Mouse (Mus musculus): ENCODE measurements around the gene Npnt. TPM values are rescaled to one million over a fixed set of nuclear protein-coding genes. Genes with fewer than 3 reads are reported as not detected.

The Npnt gene
- polyA plus RNA-seq, 1 experiment = 17.6 TPM

DNA sequence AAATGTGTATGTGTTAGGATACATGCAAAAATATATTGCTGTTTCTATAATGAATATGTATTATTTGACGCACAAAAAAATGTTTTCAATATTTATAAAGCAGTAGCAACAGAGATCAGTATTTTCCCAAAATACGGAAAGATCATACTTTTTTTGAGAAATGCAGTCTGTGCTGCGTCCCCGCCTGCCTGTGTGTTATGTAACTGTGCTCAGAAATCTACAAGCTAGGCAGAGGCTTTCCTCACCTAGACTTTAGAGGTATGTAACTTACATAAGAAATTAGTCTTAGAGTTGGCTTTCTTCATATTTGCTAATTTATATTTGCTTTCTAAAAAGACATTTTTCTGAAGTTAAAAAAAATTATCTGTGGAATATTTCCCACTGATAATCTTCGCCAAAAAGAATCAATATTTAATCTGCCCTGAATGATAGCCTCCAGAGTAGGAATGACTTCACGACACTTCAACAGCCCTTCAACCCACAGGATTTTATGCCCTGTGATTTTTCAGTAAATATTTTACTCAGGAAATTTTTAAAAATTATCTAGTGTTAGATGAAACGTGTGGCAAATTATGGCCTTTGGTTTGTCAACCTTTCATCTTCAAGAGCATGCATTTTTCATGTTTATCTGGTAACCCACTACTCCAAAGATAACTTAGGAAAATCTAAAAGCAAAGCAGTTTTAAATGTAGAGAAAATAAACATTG lies 44.7 kb downstream of the Npnt start:
- Histone ChIP-seq H3K27me3 (ENCODE audit: control insufficient read depth, insufficient read depth, low read length, poor library complexity, severe bottlenecking) (no peaks in the 10 kb centered on the region), H3K27ac (ENCODE audit: insufficient read depth, low read length) (no peak overlapping the region), H3K4me1 (ENCODE audit: control insufficient read depth, insufficient read depth, low read length) (no peaks in the 10 kb centered on the region), H3K9ac (ENCODE audit: low read depth, poor library complexity, severe bottlenecking) (no peak overlapping the region), H3K9me3 (replicated peaks; ENCODE audit: control insufficient read depth, insufficient read depth, low read length, poor library complexity, severe bottlenecking) (no peaks in the 10 kb centered on the region), H3K4me3 (ENCODE audit: low read depth, low read length) (no peak overlapping the region), H3K36me3 (ENCODE audit: control insufficient read depth, insufficient read depth, low read length, poor library complexity, severe bottlenecking) (no peaks in the 10 kb centered on the region)
- TF ChIP-seq CTCF (IDR thresholded peaks at IDR 0.05; ENCODE audit: low read depth, low read length) = no peak

DNA sequence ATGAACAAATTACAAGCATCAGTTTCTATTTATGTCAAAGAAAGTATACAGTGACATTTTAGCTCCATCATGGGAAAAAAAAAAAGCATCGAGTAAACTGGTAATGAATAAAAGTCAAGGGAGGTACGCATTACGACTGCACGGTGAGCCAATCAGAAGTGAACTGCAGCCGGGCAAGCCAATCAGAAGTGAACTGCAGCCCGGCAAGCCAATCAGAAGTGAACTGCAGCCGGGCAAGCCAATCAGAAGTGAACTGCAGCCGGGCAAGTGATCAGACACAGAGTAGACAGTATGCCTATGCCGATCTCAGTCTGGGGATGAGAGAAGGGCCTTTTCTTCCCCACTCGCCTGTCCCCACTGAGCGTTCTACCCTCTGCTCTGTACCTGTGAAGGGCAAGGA lies 46.7 kb downstream of the Npnt start:
- Histone ChIP-seq H3K27me3 (ENCODE audit: control insufficient read depth, insufficient read depth, low read length, poor library complexity, severe bottlenecking) (no peaks in the 10 kb centered on the region), H3K27ac (ENCODE audit: insufficient read depth, low read length) (no peak overlapping the region)
- TF ChIP-seq POLR2A (IDR thresholded peaks at IDR 0.05; ENCODE audit: insufficient read depth, low read length) (no peak), CTCF (IDR thresholded peaks at IDR 0.05; ENCODE audit: low read depth, low read length) (no peak), EP300 (IDR thresholded peaks at IDR 0.05; ENCODE audit: insufficient read depth, low read depth, low read length) (no peak)

DNA sequence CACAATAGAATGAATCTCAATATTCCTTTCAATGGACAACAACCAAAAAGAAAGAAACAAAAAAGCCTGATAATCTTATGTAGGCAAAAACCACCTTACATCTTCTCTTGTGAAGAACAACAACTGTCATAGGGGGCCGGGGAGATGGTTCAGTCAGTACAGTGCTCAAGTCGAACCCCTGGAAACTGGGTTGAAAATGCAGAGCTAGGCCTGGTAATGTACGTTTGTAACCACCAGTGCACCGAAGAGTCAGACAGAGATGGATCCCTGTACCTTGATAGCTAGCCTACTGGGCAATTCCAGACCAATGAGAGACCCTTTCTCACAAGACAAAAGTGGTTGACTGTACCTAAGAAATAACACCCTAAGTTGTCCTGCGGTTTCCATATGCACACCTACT lies 47.2 kb downstream of the Npnt start:
- Histone ChIP-seq H3K4me1 (ENCODE audit: control insufficient read depth, insufficient read depth, low read length) (no peaks in the 10 kb centered on the region), H3K4me3 (ENCODE audit: low read depth, low read length) (no peak overlapping the region)
- TF ChIP-seq POLR2A (IDR thresholded peaks at IDR 0.05; ENCODE audit: insufficient read depth, low read length) (no peak), CTCF (IDR thresholded peaks at IDR 0.05; ENCODE audit: low read depth, low read length) (no peak), EP300 (IDR thresholded peaks at IDR 0.05; ENCODE audit: insufficient read depth, low read depth, low read length) (no peak)

More for the DNA sequence above, 46.7 kb downstream of the Npnt start:
- no peak overlapping the region for H3K9ac ChIP-seq (ENCODE audit: low read depth, poor library complexity, severe bottlenecking)
- no peaks in the 10 kb centered on the region for H3K9me3 ChIP-seq (replicated peaks; ENCODE audit: control insufficient read depth, insufficient read depth, low read length, poor library complexity, severe bottlenecking)
- no peaks in the 10 kb centered on the region for H3K36me3 ChIP-seq (ENCODE audit: control insufficient read depth, insufficient read depth, low read length, poor library complexity, severe bottlenecking)
- no peak overlapping the region for H3K4me3 ChIP-seq (ENCODE audit: low read depth, low read length)
- H3K4me1 ChIP-seq (ENCODE audit: control insufficient read depth, insufficient read depth, low read length) = no peaks in the 10 kb centered on the region

DNA sequence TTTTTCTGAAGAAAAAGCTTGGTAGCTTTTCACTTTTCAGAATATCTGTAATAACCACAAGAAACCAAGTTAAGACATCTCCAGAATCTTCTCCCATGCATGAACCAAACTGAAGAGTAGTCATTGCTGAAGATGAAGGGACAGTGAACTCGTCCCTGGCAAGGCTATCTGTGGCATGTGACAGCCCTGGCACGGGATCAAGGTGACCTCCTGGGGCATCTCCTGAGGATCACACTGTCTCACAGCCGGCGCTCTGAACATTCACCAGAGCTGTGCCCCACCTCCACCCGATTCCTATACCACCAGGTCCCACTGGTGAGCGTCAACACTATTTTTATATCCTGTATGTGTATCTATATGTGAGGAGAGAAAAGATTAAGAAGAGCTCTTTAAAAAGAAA lies 47.9 kb downstream of the Npnt start:
- Histone ChIP-seq H3K27ac (ENCODE audit: insufficient read depth, low read length) (no peak overlapping the region), H3K36me3 (ENCODE audit: control insufficient read depth, insufficient read depth, low read length, poor library complexity, severe bottlenecking) (no peaks in the 10 kb centered on the region), H3K4me1 (ENCODE audit: control insufficient read depth, insufficient read depth, low read length) (no peaks in the 10 kb centered on the region), H3K9me3 (replicated peaks; ENCODE audit: control insufficient read depth, insufficient read depth, low read length, poor library complexity, severe bottlenecking) (no peaks in the 10 kb centered on the region), H3K4me3 (ENCODE audit: low read depth, low read length) (no peak overlapping the region), H3K9ac (ENCODE audit: low read depth, poor library complexity, severe bottlenecking) (no peak overlapping the region), H3K27me3 (ENCODE audit: control insufficient read depth, insufficient read depth, low read length, poor library complexity, severe bottlenecking) (no peaks in the 10 kb centered on the region)
- TF ChIP-seq EP300 (IDR thresholded peaks at IDR 0.05; ENCODE audit: insufficient read depth, low read depth, low read length) (no peak), CTCF (IDR thresholded peaks at IDR 0.05; ENCODE audit: low read depth, low read length) (no peak), POLR2A (IDR thresholded peaks at IDR 0.05; ENCODE audit: insufficient read depth, low read length) (no peak)

More for the DNA sequence above, 47.2 kb downstream of the Npnt start:
- no peaks in the 10 kb centered on the region for H3K27me3 ChIP-seq (ENCODE audit: control insufficient read depth, insufficient read depth, low read length, poor library complexity, severe bottlenecking)
- H3K36me3 ChIP-seq (ENCODE audit: control insufficient read depth, insufficient read depth, low read length, poor library complexity, severe bottlenecking) = no peaks in the 10 kb centered on the region
- H3K9ac ChIP-seq (ENCODE audit: low read depth, poor library complexity, severe bottlenecking) = no peak overlapping the region
- H3K9me3 ChIP-seq (replicated peaks; ENCODE audit: control insufficient read depth, insufficient read depth, low read length, poor library complexity, severe bottlenecking) = no peaks in the 10 kb centered on the region
- H3K27ac ChIP-seq (ENCODE audit: insufficient read depth, low read length) = no peak overlapping the region

DNA sequence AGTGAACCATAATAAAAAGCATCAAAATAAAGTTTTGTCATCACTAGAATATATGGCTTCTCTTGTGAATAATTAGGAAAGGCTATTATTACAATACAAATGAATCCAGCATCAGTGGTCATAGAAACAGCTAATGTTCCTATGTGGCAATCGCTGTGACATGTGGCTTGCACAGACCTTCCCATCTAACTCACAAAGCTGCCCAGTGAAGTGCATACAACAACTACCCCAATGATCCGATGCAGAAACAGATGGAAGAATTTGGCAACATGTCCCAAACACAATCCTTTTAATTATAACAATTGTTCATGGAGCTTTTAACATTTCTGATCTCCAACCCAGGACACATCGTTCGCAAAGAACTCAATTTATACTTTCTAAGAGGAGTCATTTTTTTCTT lies 52.2 kb downstream of the Npnt start:
- Histone ChIP-seq H3K9me3 (replicated peaks; ENCODE audit: control insufficient read depth, insufficient read depth, low read length, poor library complexity, severe bottlenecking) (no peaks in the 10 kb centered on the region), H3K4me1 (ENCODE audit: control insufficient read depth, insufficient read depth, low read length) (no peaks in the 10 kb centered on the region), H3K9ac (ENCODE audit: low read depth, poor library complexity, severe bottlenecking) (no peak overlapping the region), H3K27ac (ENCODE audit: insufficient read depth, low read length) (no peak overlapping the region), H3K27me3 (ENCODE audit: control insufficient read depth, insufficient read depth, low read length, poor library complexity, severe bottlenecking) (no peaks in the 10 kb centered on the region), H3K4me3 (ENCODE audit: low read depth, low read length) (no peak overlapping the region), H3K36me3 (ENCODE audit: control insufficient read depth, insufficient read depth, low read length, poor library complexity, severe bottlenecking) (no peaks in the 10 kb centered on the region)
- TF ChIP-seq EP300 (IDR thresholded peaks at IDR 0.05; ENCODE audit: insufficient read depth, low read depth, low read length) (no peak), CTCF (IDR thresholded peaks at IDR 0.05; ENCODE audit: low read depth, low read length) (no peak), POLR2A (IDR thresholded peaks at IDR 0.05; ENCODE audit: insufficient read depth, low read length) (no peak)

DNA sequence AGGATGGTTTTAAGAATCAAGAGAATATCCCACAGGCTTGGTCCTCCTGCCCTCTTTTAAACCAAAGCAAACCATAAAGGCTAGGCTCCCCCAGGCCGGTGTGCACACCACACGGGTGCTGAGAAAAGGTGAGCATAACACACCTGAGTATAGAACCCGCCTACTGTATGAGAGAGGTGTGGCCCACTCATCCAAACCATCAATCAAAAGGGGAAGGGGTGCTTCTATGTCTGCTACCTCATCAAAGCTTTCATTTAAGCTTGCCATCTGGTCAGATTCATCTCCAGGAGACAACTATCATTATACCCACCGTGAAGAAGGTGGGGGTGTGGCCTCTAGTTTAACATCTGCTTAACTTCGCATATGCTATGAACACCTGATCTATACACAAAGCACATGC lies 52.7 kb downstream of the Npnt start:
- Histone ChIP-seq H3K4me1 (ENCODE audit: control insufficient read depth, insufficient read depth, low read length) (no peaks in the 10 kb centered on the region), H3K36me3 (ENCODE audit: control insufficient read depth, insufficient read depth, low read length, poor library complexity, severe bottlenecking) (no peaks in the 10 kb centered on the region), H3K9ac (ENCODE audit: low read depth, poor library complexity, severe bottlenecking) (no peak overlapping the region), H3K9me3 (replicated peaks; ENCODE audit: control insufficient read depth, insufficient read depth, low read length, poor library complexity, severe bottlenecking) (no peaks in the 10 kb centered on the region), H3K27ac (ENCODE audit: insufficient read depth, low read length) (no peak overlapping the region), H3K4me3 (ENCODE audit: low read depth, low read length) (no peak overlapping the region), H3K27me3 (ENCODE audit: control insufficient read depth, insufficient read depth, low read length, poor library complexity, severe bottlenecking) (no peaks in the 10 kb centered on the region)
- TF ChIP-seq CTCF (IDR thresholded peaks at IDR 0.05; ENCODE audit: low read depth, low read length) (no peak), POLR2A (IDR thresholded peaks at IDR 0.05; ENCODE audit: insufficient read depth, low read length) (no peak), EP300 (IDR thresholded peaks at IDR 0.05; ENCODE audit: insufficient read depth, low read depth, low read length) (no peak)
